Mouse (Mus musculus): ENCODE measurements at regions not wholly inside any gene's neighbourhood (a gene's known extent, or its start where the extent isn't known, plus 50 kb on each side); places are given as distances from the start of the nearest gene placed in this dataset.

DNA sequence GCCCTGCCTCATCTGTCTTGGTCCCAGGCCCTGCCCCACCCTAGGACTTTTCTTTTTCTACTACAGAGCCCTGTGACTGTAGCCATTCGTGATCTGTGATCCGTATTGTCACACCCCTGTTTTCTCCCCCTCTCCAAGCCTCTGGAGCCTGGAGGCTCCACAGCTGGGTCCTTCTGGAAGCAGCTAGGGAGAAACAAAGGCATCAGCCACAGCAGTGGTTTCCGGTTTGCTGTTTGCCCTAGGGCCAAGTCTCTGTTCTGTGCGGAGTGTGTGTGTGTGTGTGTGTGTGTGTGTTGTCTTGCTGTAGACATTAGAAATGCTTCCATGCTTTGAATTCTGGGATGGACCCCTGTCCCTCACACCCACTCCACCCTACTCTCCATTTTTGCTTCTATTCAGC, 76.9 kb downstream of the Tpra1 start:
- Histone ChIP-seq H3K4me2 (ENCODE audit: low read length) (no peak overlapping the region), H3K4me1 (replicated peaks; ENCODE audit: control insufficient read depth, insufficient read depth, low read length) (no peaks in the 10 kb centered on the region), H3K4me3 (ENCODE audit: low read depth, low read length) (no peak overlapping the region), H3K9ac (ENCODE audit: low read length) (no peak overlapping the region), H3K27me3 (replicated peaks; ENCODE audit: control insufficient read depth, insufficient read depth, low read length) (0 out of 2 replicates have a peak, but pooled peaks cover 3% of the 10 kb centered on the region), H3K36me3 (ENCODE audit: control insufficient read depth, insufficient read depth, low read length) (no peaks in the 10 kb centered on the region), H3K9me3 (ENCODE audit: control insufficient read depth, low read length) (no peaks in the 10 kb centered on the region), H3K27ac (ENCODE audit: low read depth) (no peak overlapping the region)
- 47% methylated on average over 4 of the region's 4 CpGs for WGBS
- ATAC-seq (replicated peaks; ENCODE audit: low FRiP score, low TSS enrichment, low read depth), result no peak
- no peak for DNase-seq (ENCODE audit: low spot score)

DNA sequence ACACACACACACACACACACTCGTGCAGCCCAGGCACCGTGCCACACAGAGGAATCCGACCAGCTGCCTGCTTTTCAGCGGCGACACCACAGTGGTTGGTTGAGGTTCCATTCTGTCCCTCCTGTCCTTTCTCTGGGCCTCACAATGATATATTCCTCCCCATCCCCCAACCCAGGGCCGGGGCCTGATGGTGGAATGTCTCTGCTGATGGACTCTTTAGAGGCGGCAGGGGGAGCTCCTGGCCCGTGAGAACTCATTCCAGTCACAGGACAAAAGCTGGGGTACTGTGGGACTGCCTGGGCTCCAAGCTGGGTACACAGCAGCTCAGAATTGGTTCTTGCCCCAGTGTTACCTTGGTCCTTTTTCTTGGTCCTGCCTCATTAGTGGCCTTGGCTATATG, 78.1 kb downstream of the Tpra1 start:
- 7% methylated on average over 8 of the region's 8 CpGs for WGBS

GRCm38 (mm10) chr6:88981544-88981943, 79.5 kb downstream of the Tpra1 start:
- DNase-seq (ENCODE audit: low spot score) (no peak), ATAC-seq (replicated peaks; ENCODE audit: low FRiP score, low TSS enrichment, low read depth) (no peak)
- no peak overlapping the region for H3K4me2 ChIP-seq (ENCODE audit: low read length)
- H3K9me3 ChIP-seq (ENCODE audit: control insufficient read depth, low read length), result no peaks in the 10 kb centered on the region
- H3K27me3 ChIP-seq (replicated peaks; ENCODE audit: control insufficient read depth, insufficient read depth, low read length), result no peaks in the 10 kb centered on the region
- H3K27ac ChIP-seq (ENCODE audit: low read depth), result no peak overlapping the region
- H3K9ac ChIP-seq (ENCODE audit: low read length), result no peak overlapping the region
- H3K36me3 ChIP-seq (ENCODE audit: control insufficient read depth, insufficient read depth, low read length), result no peaks in the 10 kb centered on the region
- H3K4me1 ChIP-seq (replicated peaks; ENCODE audit: control insufficient read depth, insufficient read depth, low read length), result no peaks in the 10 kb centered on the region
- 36% methylated on average over 7 of the region's 7 CpGs for WGBS
- no peak overlapping the region for H3K4me3 ChIP-seq (ENCODE audit: low read depth, low read length)

More for the DNA sequence above, 78.1 kb downstream of the Tpra1 start:
- DNase-seq (ENCODE audit: low spot score), result peak; percentile 70
- no peaks in the 10 kb centered on the region for H3K4me1 ChIP-seq (replicated peaks; ENCODE audit: control insufficient read depth, insufficient read depth, low read length)
- no peaks in the 10 kb centered on the region for H3K36me3 ChIP-seq (ENCODE audit: control insufficient read depth, insufficient read depth, low read length)
- no peak overlapping the region for H3K27ac ChIP-seq (ENCODE audit: low read depth)
- H3K4me2 ChIP-seq (ENCODE audit: low read length), result no peak overlapping the region
- 0 out of 2 replicates have a peak, but pooled peaks cover 3% of the 10 kb centered on the region for H3K27me3 ChIP-seq (replicated peaks; ENCODE audit: control insufficient read depth, insufficient read depth, low read length)
- H3K9me3 ChIP-seq (ENCODE audit: control insufficient read depth, low read length), result no peaks in the 10 kb centered on the region
- H3K4me3 ChIP-seq (ENCODE audit: low read depth, low read length), result no peak overlapping the region
- no peak overlapping the region for H3K9ac ChIP-seq (ENCODE audit: low read length)
- ATAC-seq (replicated peaks; ENCODE audit: low FRiP score, low TSS enrichment, low read depth), result 0 out of 2 replicates have a peak, but pooled peaks have one; percentile 60

- no peak overlapping the region for H3K4me2 ChIP-seq (ENCODE audit: low read length)
- no peaks in the 10 kb centered on the region for H3K4me1 ChIP-seq (replicated peaks; ENCODE audit: control insufficient read depth, insufficient read depth, low read length)
- no peak overlapping the region for H3K27ac ChIP-seq (ENCODE audit: low read depth)
- H3K36me3 ChIP-seq (ENCODE audit: control insufficient read depth, insufficient read depth, low read length), result no peaks in the 10 kb centered on the region
- DNase-seq (ENCODE audit: low spot score) (no peak), ATAC-seq (replicated peaks; ENCODE audit: low FRiP score, low TSS enrichment, low read depth) (no peak)
- no peak overlapping the region for H3K9ac ChIP-seq (ENCODE audit: low read length)
- no peaks in the 10 kb centered on the region for H3K9me3 ChIP-seq (ENCODE audit: control insufficient read depth, low read length)
- H3K27me3 ChIP-seq (replicated peaks; ENCODE audit: control insufficient read depth, insufficient read depth, low read length), result no peaks in the 10 kb centered on the region
- H3K4me3 ChIP-seq (ENCODE audit: low read depth, low read length), result no peak overlapping the region
- 74% methylated on average over 4 of the region's 4 CpGs for WGBS
Measured at GRCm38 (mm10) chr6:88984170-88984569, 82.1 kb downstream of the Tpra1 start.

- Histone ChIP-seq H3K9ac (ENCODE audit: low read length) (no peak overlapping the region), H3K4me3 (ENCODE audit: low read depth, low read length) (no peak overlapping the region), H3K36me3 (ENCODE audit: control insufficient read depth, insufficient read depth, low read length) (no peaks in the 10 kb centered on the region), H3K9me3 (ENCODE audit: control insufficient read depth, low read length) (no peaks in the 10 kb centered on the region), H3K27me3 (replicated peaks; ENCODE audit: control insufficient read depth, insufficient read depth, low read length) (no peaks in the 10 kb centered on the region), H3K4me2 (ENCODE audit: low read length) (no peak overlapping the region), H3K27ac (ENCODE audit: low read depth) (no peak overlapping the region), H3K4me1 (replicated peaks; ENCODE audit: control insufficient read depth, insufficient read depth, low read length) (no peaks in the 10 kb centered on the region)
- no peak for ATAC-seq (replicated peaks; ENCODE audit: low FRiP score, low TSS enrichment, low read depth)
- WGBS, result 54% methylated on average over 4 of the region's 4 CpGs
- no peak for DNase-seq (ENCODE audit: low spot score)
Measured at GRCm38 (mm10) chr6:88984863-88985262, 82.8 kb downstream of the Tpra1 start.

DNA sequence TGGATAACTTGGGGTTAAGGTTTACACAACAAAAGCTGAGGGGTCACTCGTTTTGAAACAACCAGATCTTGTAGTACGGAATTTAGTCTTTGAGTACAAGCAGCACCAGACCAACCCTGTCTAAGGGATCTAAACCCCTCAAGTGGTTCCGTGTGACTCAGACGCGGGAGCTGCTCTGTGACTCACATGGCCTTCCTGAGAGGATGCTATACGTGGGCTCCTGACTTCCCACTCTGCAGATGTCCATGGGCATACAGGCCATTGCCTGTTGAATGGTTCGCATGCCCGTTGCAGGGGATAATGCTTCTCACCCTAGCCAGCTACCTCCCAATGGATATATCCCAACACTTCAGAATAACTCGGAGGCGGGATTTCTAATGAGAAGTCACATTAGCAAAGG, 86.5 kb downstream of the Tpra1 start:
- no peak overlapping the region for H3K4me2 ChIP-seq (ENCODE audit: low read length)
- ATAC-seq (replicated peaks; ENCODE audit: low FRiP score, low TSS enrichment, low read depth) (no peak), DNase-seq (ENCODE audit: low spot score) (no peak)
- WGBS, result 90% methylated on average over 10 of the region's 10 CpGs
- H3K4me3 ChIP-seq (ENCODE audit: low read depth, low read length), result no peak overlapping the region
- no peaks in the 10 kb centered on the region for H3K9me3 ChIP-seq (ENCODE audit: control insufficient read depth, low read length)
- no peaks in the 10 kb centered on the region for H3K36me3 ChIP-seq (ENCODE audit: control insufficient read depth, insufficient read depth, low read length)
- no peaks in the 10 kb centered on the region for H3K4me1 ChIP-seq (replicated peaks; ENCODE audit: control insufficient read depth, insufficient read depth, low read length)
- no peaks in the 10 kb centered on the region for H3K27me3 ChIP-seq (replicated peaks; ENCODE audit: control insufficient read depth, insufficient read depth, low read length)
- no peak overlapping the region for H3K27ac ChIP-seq (ENCODE audit: low read depth)
- H3K9ac ChIP-seq (ENCODE audit: low read length), result no peak overlapping the region

DNA sequence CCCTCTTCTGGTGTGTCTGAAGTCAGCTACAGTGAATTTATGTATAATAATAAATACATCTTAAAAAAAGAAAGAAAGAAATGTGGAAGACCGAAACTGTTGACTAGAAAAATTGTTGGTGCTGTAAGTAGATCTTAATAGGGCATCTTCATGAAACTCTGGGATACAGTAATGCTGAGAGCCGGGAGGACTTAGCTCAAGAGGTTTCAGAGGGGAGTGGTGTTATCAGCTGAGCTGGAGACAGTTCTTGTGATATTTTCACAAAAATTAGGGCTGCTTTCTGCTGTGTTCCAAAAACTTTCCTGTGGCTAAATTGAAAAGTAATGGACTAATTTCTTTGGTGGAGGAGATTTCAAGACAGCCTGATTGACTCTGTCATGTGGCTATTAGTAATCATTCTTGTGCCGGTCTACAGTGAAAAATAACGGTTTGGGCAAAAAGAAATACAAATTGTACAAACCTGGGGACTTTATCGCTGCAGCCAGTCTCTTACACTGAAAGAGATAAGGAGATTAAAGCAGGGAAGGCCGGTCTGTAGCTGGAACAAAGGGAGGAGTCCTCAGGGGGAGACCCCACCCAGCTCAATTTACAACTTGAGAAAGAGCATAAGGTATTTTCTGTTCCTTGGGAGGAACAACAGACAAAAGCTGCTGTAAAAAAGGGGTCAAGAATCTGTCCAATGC, 87.7 kb downstream of the Tpra1 start:
- H3K27ac ChIP-seq (ENCODE audit: low read depth), result no peak overlapping the region
- ATAC-seq (replicated peaks; ENCODE audit: low FRiP score, low TSS enrichment, low read depth), result no peak
- 58% methylated on average over 6 of the region's 6 CpGs for WGBS

DNA sequence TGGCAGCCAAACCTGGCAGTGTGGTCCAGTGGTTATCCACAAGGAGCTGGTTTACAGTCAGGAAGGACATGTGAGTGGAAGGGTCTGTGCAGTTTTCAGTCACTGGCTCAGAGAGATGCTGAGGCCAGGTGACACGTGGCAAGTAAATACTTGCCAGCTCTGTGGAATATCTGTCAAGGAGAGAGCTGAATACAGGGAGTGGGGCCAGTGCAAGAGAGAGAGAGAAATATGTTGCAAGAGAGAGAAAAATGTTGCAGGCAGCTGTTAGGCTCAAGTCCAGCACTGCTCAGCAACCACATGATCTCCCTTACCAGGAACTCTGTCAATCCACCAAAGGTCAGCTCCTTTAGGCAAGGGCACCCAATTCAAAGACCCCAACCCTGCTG, 88.2 kb downstream of the Tpra1 start:
- 20% methylated on average over 1 of the region's 1 CpGs for WGBS

More for the DNA sequence above, 87.7 kb downstream of the Tpra1 start:
- no peaks in the 10 kb centered on the region for H3K27me3 ChIP-seq (replicated peaks; ENCODE audit: control insufficient read depth, insufficient read depth, low read length)
- no peak overlapping the region for H3K4me3 ChIP-seq (ENCODE audit: low read depth, low read length)
- H3K36me3 ChIP-seq (ENCODE audit: control insufficient read depth, insufficient read depth, low read length), result no peaks in the 10 kb centered on the region
- H3K4me1 ChIP-seq (replicated peaks; ENCODE audit: control insufficient read depth, insufficient read depth, low read length), result no peaks in the 10 kb centered on the region
- no peak overlapping the region for H3K4me2 ChIP-seq (ENCODE audit: low read length)
- H3K9ac ChIP-seq (ENCODE audit: low read length), result no peak overlapping the region
- no peak for DNase-seq (ENCODE audit: low spot score)
- H3K9me3 ChIP-seq (ENCODE audit: control insufficient read depth, low read length), result no peaks in the 10 kb centered on the region

GRCm38 (mm10) chr6:88995077-88995476, 93.0 kb downstream of the Tpra1 start:
- no peaks in the 10 kb centered on the region for H3K27me3 ChIP-seq (replicated peaks; ENCODE audit: control insufficient read depth, insufficient read depth, low read length)
- H3K4me2 ChIP-seq (ENCODE audit: low read length), result no peak overlapping the region
- ATAC-seq (replicated peaks; ENCODE audit: low FRiP score, low TSS enrichment, low read depth) (no peak), DNase-seq (ENCODE audit: low spot score) (no peak)
- H3K4me3 ChIP-seq (ENCODE audit: low read depth, low read length), result no peak overlapping the region
- H3K36me3 ChIP-seq (ENCODE audit: control insufficient read depth, insufficient read depth, low read length), result no peaks in the 10 kb centered on the region
- H3K9ac ChIP-seq (ENCODE audit: low read length), result no peak overlapping the region
- H3K4me1 ChIP-seq (replicated peaks; ENCODE audit: control insufficient read depth, insufficient read depth, low read length), result no peaks in the 10 kb centered on the region
- H3K9me3 ChIP-seq (ENCODE audit: control insufficient read depth, low read length), result no peaks in the 10 kb centered on the region
- 83% methylated on average over 3 of the region's 3 CpGs for WGBS
- no peak overlapping the region for H3K27ac ChIP-seq (ENCODE audit: low read depth)

More for the DNA sequence above, 88.2 kb downstream of the Tpra1 start:
- no peaks in the 10 kb centered on the region for H3K36me3 ChIP-seq (ENCODE audit: control insufficient read depth, insufficient read depth, low read length)
- H3K4me3 ChIP-seq (ENCODE audit: low read depth, low read length), result no peak overlapping the region
- ATAC-seq (replicated peaks; ENCODE audit: low FRiP score, low TSS enrichment, low read depth) (no peak), DNase-seq (ENCODE audit: low spot score) (no peak)
- H3K27me3 ChIP-seq (replicated peaks; ENCODE audit: control insufficient read depth, insufficient read depth, low read length), result no peaks in the 10 kb centered on the region
- H3K27ac ChIP-seq (ENCODE audit: low read depth), result no peak overlapping the region
- no peak overlapping the region for H3K9ac ChIP-seq (ENCODE audit: low read length)
- no peaks in the 10 kb centered on the region for H3K4me1 ChIP-seq (replicated peaks; ENCODE audit: control insufficient read depth, insufficient read depth, low read length)
- no peak overlapping the region for H3K4me2 ChIP-seq (ENCODE audit: low read length)
- no peaks in the 10 kb centered on the region for H3K9me3 ChIP-seq (ENCODE audit: control insufficient read depth, low read length)
